Mouse (Mus musculus): ENCODE data around the gene Sh3d19.

The Sh3d19 gene

DNA sequence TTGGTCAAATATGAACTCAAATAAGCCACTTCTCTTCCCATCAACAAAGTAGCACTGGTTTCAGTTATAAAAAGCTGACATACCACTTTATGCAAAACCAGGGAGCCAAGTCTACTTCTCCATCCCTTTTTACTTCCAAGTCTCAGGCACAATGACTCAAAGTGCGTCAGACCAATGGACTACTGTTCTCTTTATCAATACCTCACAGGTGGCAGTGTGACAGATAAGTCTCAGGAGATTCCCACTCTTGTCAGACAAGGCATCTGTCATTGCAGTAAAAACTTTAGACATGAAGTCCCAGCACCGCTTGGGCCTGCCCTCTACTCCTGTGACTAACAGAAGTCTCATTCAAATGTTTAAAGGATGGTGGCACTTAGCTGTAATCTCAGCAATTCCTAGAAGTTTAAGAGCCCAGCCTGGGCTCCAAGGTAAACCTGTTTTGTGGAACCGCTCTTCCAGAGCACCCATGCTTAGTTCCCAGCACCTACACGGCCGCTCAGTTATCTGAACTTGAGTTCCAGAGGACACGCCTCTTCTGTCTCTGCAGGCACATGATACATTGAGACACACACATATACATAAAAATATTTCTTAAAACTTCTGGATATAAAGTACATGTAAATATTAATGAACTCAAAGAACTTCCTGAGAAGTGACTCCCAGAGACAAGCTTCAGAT lies 165.1 kb downstream of the Sh3d19 start:
- DNase-seq (ENCODE audit: low read depth, low spot score), result no peak

DNA sequence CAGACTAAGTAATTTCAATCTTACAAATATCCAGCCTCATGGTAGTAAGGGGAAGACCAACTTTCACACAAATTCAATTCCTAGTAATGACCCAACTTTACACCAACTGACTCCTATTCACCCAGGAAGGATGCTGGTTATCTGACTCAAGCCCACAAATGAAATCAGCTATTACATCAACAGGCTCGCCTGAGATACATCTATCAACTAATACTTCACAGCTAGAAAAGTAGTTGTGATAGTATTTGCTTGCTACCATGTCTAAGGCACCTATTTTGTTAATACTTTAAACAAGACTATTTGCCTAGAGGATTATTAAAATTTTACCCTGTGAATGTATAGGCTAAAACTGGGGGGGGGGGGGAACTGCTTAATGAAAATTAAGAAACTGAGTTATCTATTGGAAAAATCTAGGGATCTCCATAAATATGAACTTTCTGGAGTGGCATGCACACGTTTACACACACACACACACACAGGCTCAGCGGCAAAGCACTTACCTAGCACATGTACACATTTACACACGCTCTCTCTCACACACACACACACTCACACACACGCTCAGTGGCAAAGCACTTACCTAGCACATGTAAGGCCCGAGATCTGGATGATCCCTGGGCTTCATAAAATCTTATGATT lies 166.1 kb downstream of the Sh3d19 start:
- DNase-seq (ENCODE audit: low read depth, low spot score), result no peak

DNA sequence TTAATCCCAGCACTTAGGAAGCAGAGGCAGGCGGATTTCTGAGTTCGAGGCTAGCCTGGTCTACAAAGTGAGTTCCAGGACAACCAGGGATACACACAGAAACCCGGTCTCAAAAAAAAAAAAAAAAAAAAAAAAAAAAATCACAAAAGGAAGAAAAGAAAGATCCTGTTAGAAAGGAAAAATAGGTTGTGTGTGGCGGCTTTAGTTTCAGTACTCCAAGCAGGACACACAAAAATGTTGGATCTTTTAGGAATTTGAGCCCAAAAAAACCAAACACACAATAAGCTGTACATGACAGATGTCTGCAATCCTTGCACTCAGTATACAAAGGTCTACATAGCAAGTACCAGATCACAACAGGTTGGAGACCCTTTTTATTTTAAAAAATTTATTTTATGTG lies 168.8 kb downstream of the Sh3d19 start:
- DNase-seq (ENCODE audit: low read depth, low spot score), result no peak

DNA sequence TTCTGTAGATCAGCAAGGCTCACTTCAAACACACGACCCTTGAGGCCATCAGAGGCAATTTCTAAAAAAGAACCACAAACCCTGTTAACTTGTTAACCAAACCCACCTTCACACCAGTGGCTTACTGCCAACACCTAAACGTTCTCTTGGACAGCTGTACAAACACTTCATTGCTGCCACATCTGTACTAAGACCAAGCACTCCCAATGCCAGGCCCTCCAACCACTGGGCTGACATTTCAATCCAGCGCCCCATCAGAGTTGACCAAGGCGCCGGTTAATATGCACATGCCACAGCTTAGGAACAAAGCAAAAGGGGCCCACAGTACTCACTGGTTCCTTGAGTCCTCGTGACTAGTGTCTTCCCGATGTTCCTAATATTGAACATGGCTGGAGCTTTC lies 170.5 kb downstream of the Sh3d19 start:
- DNase-seq (ENCODE audit: low read depth, low spot score), result no peak

DNA sequence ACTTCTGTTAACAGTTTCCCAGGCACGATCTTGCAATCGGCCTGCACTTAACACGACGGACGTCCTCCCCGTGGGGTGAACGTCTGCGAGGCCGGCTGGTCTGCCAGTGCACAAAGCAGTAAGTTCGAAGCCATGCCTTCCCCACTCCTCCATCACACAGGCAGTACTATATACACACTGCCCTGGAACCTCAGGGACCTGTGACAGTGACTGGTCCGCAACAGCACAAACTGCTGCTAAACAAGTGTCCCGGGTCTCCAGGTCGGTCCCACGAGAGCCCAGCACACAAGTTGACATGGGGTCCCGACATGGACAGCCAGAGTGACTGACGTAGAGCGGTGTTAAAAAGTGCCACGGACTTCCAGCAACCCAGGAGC lies 171.0 kb downstream of the Sh3d19 start:
- DNase-seq (ENCODE audit: low read depth, low spot score), result no peak

DNA sequence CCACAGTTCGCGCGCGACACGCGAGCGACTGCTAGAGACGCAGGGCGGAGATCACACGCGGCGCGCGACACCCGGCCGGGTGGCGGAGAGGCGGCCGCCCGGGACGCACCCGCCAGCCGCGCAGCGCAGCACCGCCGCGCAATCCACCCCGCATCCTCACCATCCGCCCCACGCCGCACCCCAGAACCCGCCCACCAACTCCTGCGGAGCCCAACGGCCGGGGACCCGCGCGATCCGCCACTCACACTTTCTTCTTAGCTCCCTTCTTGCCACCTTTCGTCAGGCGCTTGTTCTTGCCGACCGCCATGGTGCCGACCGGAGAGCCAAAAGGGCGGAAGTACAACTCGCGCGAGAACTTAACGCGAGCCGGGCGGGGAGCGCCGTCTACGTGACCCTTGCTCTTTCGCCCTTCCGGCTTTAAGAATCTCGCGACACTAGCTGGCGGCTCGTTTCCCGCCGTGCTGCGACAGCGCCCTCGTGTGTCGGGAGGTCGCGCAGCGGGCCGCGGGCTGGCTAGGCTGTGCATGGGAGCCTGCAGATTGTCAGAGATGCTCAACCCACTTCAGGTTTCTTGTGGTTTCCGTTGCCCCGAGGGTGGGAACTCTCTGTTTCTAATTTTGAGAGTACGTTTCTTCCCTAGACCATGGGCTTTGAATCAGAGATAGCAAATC lies 171.5 kb downstream of the Sh3d19 start, which contains the start of gene Rps3a1:
Gene Rps3a1, minus strand, starts transcription at position 440 of the 671 bp plus-strand sequence.
- DNase-seq (ENCODE audit: low read depth, low spot score), result peak; percentile 93

DNA sequence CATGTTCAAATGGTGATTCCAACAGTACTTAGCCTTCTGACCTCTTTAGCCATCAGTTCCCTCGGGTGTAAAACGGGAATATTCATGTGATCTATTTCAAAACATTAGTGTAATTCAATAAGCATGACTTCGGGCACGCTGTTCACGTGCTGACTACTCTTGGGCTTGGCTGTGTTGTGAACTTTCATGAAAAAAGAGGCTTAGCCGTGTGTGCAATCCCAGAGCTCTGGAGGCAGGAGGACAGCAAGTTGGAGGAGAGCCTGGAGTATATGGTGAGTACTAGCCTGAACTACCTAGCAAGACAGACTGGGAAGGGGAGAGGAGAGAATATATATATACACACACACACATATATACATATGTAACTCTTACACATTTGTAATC lies 172.0 kb downstream of the Sh3d19 start:
- no peak for DNase-seq (ENCODE audit: low read depth, low spot score)

DNA sequence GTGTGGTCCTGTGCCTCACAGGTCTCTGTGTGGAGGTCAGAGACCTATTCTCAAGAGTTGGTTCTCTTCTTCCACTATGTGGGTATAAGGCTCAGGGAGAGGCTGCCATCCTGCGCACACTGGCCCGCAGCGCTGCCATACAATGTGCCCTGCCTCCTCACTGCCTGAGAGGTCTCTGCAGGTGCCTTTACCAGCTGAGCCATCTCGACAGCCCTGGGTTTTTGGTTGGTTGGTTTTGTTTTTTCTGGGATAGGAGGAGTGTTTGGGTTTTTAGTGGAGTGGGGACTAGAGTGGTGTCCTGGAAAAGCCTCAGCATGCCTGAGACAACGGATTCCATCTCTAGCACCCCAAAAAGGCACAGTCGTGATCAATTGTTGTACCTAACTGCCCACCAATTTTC lies 172.4 kb downstream of the Sh3d19 start:
- DNase-seq (ENCODE audit: low read depth, low spot score), result no peak

DNA sequence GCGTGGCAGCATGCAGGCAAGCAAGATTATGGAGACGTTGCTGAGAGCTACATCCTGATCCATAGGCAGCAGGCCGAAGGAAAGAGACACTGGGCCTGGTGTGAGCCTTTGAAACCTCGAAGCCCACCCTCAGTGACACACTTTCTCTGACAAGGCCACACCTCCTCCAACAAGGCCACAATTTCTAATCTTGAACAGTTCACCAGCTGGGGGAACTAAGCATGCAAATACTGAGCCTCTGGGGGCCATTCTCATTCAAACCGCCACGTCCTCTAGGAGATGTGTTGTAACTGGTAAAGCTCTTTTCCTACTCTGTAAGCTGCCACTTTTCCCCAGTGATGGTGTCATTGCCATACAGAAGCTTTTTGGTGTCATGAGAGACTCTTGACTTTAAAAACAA lies 178.2 kb downstream of the Sh3d19 start:
- no peak for DNase-seq (ENCODE audit: low read depth, low spot score)

DNA sequence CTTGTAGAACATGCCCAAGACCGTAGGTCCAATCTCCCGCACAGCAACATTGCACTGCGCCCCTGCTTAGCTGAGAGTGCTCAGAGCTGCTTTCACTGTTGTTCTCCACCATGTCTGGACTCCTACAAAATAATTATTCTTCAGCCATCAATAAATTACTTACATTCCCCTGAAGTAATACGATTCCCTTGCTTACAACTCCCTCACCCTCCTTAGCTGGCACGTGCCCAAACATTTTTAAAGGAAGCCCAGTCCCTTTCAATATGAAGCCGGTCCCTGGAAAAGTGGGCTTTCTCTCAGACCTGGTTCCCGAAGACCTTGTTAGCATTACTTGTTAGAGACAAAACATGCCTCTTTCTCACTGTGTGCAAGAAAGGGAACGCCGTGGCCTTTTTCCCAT lies 178.6 kb downstream of the Sh3d19 start:
- DNase-seq (ENCODE audit: low read depth, low spot score), result no peak

DNA sequence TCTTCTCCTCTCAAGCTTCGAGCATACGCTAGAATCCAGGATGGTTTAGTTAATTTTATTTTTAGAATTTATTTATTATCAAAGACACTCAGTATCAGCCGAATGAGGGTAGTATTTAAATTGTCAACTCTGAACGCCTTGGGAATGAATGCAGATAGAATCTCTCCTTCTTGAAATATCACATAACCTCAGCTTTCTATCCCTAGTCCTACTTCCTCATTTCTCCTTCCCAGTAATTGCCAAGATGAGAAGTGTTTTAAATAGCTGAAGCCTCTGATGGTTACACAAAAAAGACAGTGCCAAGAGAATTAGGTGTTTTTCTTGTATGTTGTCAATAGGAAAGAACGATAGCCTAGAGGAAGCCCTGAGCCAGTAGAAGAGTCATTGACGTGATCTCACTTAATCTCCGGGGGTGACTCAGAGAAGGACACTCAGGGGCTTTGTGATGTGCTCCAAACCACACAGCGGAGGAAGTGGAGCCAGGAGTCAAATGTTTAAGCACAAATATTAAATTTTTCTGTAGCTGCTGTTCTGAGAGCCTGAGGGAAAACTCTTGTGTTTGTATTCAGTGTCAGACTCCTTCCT lies 198.0 kb downstream of the Sh3d19 start:
- no peak for DNase-seq (ENCODE audit: low read depth, low spot score)

DNA sequence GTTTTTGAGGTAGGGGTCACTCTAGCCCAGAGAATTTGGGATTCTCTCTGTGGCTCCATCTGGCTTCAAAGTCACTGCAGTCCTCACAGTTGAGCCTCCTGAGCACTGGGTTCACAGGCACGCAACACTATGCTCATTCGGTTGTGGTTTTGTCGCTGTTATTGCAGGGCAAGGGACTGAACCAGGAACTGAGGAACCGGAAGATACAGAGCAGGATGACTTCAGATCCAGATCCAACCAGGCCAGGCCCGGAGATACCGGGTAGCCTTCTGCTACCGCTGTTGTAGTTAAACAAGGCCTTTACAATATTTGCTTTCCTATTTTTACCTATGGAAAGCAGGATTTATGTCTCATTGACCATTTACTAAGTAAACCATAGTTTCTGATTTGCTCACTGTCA lies 208.8 kb downstream of the Sh3d19 start:
- DNase-seq (ENCODE audit: low read depth, low spot score), result no peak

Data from c-Kit-negative CD71-positive TER-119-positive erythroid progenitor cells, embryonic 14.5 days (primary cell).